Mouse (Mus musculus) midbrain, embryonic 12.5 days (tissue): ENCODE measurements at regions not wholly inside any gene's neighbourhood (a gene's known extent, or its start where the extent isn't known, plus 50 kb on each side); places are given as distances from the start of the nearest gene placed in this dataset.

Experiments
- ATAC-seq: fragments of 200-750 bp; cut with Nextera tagmentation; 2 replicates; pipeline ENCODE4 v1.8.0; 2017; ENCODE audit warnings: low read depth, moderate TSS enrichment, moderate library complexity; ENCODE audit not compliant: low FRiP score
- H3K27ac ChIP-seq: fragments of 300-500 bp; sonication (generic); replicated peaks from 2 replicates; pipeline ENCODE4 v1.5.1; 2016; ENCODE audit warnings: mild to moderate bottlenecking
- H3K27me3 ChIP-seq: fragments of 300-500 bp; sonication (generic); 2 replicates; pipeline ENCODE4 v1.6.1; 2016; ENCODE audit warnings: mild to moderate bottlenecking
- H3K36me3 ChIP-seq: fragments of 300-500 bp; sonication (generic); 2 replicates; pipeline ENCODE4 v1.6.1; 2016
- H3K4me1 ChIP-seq: fragments of 300-500 bp; sonication (generic); 2 replicates; pipeline ENCODE4 v1.6.1; 2016
- H3K4me2 ChIP-seq: fragments of 300-500 bp; sonication (generic); replicated peaks from 2 replicates; pipeline ENCODE4 v1.6.1; 2016; ENCODE audit warnings: mild to moderate bottlenecking, moderate library complexity
- H3K4me3 ChIP-seq: fragments of 300-500 bp; sonication (generic); 2 replicates; pipeline ENCODE4 v1.5.1; 2016; ENCODE audit warnings: mild to moderate bottlenecking
- H3K9ac ChIP-seq: fragments of 300-500 bp; sonication (generic); replicated peaks from 2 replicates; pipeline ENCODE4 v1.6.1; 2016; ENCODE audit warnings: mild to moderate bottlenecking, moderate library complexity
- H3K9me3 ChIP-seq: fragments of 300-500 bp; sonication (generic); 2 replicates; pipeline ENCODE4 v1.6.1; 2016; ENCODE audit warnings: mild to moderate bottlenecking
- WGBS: fragments of 180-500 bp; shearing (Covaris S2); methylation state at CpG from one replicate; pipeline ENCODE4 v1.1.7; 2016; 5-methylcytosine and 5-hydroxymethylcytosine counted together

DNA sequence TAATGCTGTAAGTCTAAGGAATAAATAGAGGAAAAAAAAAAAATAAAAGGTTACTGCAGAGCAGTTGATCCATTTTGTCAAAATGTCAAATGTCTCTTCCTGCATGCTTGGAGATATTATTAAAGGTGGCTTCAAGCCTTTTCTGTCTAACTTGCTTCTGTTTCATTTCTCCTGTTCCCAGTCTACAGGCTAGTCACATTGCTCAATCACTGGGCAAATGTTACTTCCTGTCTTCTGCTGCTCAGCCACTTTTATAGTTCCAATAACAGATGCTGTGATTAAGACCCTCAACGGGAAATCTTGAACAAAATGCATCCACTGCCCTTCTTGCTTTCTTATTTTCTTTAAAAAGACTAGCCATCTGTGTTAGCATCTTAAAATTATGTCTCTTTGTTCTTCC lies 1445.2 kb upstream of the Pcdh17 start:
- no peak for ATAC-seq
- 71% methylated on average over 1 of the region's 1 CpGs for WGBS
- Histone ChIP-seq H3K9ac (no peak overlapping the region), H3K36me3 (no peaks in the 10 kb centered on the region), H3K4me2 (no peak overlapping the region), H3K9me3 (no peaks in the 10 kb centered on the region), H3K27ac (no peak overlapping the region), H3K4me1 (no peaks in the 10 kb centered on the region), H3K4me3 (no peak overlapping the region), H3K27me3 (no peaks in the 10 kb centered on the region)

DNA sequence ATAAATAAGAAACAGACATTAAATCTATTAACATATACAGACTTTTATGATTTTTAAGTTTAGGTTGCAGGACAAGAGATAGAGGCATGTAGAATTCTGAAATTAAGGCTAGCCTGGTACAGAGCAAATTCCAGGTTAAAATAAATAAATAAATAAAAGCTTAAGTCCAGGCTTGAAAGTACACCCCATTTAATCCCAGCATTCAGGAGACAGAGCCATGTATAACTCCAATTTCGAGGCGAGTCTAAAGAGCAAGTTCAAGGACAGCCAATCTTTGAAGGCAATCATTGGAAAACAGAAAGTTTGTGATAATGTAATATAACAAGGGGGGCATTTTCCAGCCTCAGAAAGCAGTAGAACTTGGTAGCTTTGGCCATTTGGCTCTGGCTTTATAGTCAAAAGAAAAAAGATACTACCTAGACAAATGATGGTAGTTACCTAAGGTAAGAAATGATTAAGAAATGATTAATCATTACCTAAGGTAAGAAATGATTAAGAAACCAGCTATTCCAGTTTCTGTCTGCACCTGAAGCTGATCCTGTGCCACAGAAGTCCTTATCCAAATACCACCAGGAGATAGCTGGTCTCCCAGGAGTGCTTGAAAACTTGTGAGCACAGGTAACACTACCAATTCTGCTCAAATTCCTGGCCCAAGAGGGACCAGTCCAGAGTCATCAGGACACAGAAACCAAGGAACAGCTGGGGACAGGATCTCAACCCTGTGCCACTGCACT lies 1441.0 kb upstream of the Pcdh17 start:
- Histone ChIP-seq H3K27ac (no peak overlapping the region), H3K9me3 (no peaks in the 10 kb centered on the region), H3K9ac (no peak overlapping the region), H3K4me3 (no peak overlapping the region), H3K36me3 (no peaks in the 10 kb centered on the region), H3K27me3 (no peaks in the 10 kb centered on the region), H3K4me1 (no peaks in the 10 kb centered on the region), H3K4me2 (no peak overlapping the region)
- 85% methylated on average over 2 of the region's 2 CpGs for WGBS
- no peak for ATAC-seq

DNA sequence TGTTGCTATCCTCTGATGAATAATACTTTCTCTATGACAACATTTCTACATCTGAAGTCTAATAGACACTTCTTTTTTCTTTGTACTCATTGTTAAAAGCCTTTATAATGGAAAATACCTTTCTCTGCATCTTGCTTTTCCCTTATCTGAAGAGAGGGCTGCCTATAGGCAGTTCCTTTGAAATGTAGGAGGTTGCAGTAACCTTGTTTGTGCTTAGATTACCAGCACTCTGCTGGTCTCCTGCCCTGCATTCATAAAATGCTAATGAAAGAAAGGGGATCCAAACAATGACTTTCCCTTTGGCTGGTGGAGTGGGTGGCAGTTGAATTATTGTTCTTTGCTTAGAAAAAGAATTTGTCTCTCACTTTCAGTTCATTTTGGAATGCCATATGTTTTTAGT lies 1434.8 kb upstream of the Pcdh17 start:
- Histone ChIP-seq H3K4me1 (peaks cover 2% of the 10 kb centered on the region; the same call in 1 of the 2 replicates), H3K4me2 (no peak overlapping the region), H3K9me3 (no peaks in the 10 kb centered on the region), H3K27me3 (no peaks in the 10 kb centered on the region), H3K4me3 (no peak overlapping the region), H3K36me3 (no peaks in the 10 kb centered on the region), H3K9ac (no peak overlapping the region), H3K27ac (no peak overlapping the region)
- ATAC-seq: 0 out of 2 replicates have a peak, but pooled peaks have one; percentile 30

DNA sequence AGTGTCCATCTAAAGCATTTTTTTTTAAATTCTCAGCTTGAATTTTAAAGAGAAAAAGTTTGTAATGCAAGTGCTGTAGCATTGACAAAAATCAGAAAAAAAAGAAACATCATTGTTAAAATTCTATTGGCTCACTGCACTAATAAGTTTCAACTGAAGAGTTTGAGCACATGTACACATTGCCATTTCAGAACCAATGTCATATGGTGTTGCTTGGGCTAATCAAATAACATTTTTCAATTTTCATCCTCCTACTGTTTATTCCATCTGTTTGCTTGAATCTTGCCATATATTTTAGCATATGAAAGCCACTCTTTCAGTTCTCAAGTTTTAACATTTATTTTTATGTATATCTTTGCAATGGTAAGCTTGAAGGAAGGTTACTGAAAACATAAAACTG lies 1421.5 kb upstream of the Pcdh17 start:
- Histone ChIP-seq H3K36me3 (no peaks in the 10 kb centered on the region), H3K9ac (no peak overlapping the region), H3K9me3 (no peaks in the 10 kb centered on the region), H3K4me2 (no peak overlapping the region), H3K27me3 (no peaks in the 10 kb centered on the region), H3K4me1 (no peaks in the 10 kb centered on the region), H3K4me3 (no peak overlapping the region), H3K27ac (no peak overlapping the region)
- ATAC-seq: no peak
